Mouse (Mus musculus): ENCODE results near the gene Ubc. TPM values are rescaled to one million over a fixed set of nuclear protein-coding genes. Genes with fewer than 3 reads are reported as not detected.
"Not testable (repeated sequence)": the region's sequence is repeated elsewhere in the genome, so short reads cannot be mapped to it uniquely, and the experiment has no call there.

The Ubc gene
- polyA plus RNA-seq (2017; shearing (Covaris generic)): 1,000 to 10,000 TPM in 1 of 2 experiments, 100 to 1,000 TPM in 1; 954 to 1,216 TPM

GRCm38 (mm10) chr5:125389579-125390441, at the start of gene Ubc:
Ubc (minus strand) TSS chr5:125390202.
- peak; percentile 28 for ATAC-seq

DNA sequence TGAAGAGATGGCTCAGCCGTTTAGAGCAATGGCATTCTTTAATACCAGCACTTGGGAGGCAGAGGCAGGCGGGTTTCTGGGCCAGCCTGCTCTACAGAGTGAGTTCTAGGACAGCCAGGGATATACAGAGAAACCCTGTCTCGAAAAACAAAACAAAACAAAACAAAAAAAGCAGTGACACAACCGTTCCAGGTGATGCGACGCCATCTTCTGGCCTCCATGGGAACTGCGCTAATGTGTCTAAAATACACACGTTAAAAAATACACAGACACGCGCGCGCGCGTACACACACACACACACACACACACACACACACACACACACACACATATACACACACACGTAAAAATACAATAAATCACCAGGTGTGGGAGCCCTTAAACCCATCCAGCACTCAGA, 44.3 kb upstream of the Ubc start:
- not testable (repeated sequence) for ATAC-seq

GRCm38 (mm10) chr5:125433793-125434337, 43.9 kb upstream of the Ubc start, which contains the start of gene Dhx37:
Dhx37 (minus strand) TSS chr5:125434121.
- ATAC-seq: peak; percentile 99

- ATAC-seq: not testable (repeated sequence)
Observed at GRCm38 (mm10) chr5:125432324-125432723, 42.3 kb upstream of the Ubc start.

DNA sequence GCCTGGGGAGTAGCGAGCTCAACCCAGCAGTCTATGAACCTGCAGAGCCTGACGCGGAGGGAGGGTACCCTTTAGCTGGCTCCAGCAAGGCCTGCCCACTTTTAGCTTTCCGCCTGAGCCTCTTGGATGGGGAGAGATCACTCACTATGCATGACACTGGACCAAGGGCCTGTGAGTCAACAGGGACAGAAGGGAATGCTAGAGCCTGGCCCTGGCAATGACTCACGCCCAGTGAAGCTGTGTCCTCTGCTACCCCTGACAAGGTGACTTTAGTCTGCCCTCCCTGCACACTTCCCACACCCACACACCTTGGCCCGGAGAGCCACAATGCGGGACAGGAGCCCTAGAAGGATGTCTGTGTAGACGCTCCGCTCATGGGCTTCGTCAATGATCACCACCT, 36.3 kb upstream of the Ubc start:
- no peak for ATAC-seq

- no peak for ATAC-seq
Observed at GRCm38 (mm10) chr5:125425698-125426276, 35.8 kb upstream of the Ubc start.

DNA sequence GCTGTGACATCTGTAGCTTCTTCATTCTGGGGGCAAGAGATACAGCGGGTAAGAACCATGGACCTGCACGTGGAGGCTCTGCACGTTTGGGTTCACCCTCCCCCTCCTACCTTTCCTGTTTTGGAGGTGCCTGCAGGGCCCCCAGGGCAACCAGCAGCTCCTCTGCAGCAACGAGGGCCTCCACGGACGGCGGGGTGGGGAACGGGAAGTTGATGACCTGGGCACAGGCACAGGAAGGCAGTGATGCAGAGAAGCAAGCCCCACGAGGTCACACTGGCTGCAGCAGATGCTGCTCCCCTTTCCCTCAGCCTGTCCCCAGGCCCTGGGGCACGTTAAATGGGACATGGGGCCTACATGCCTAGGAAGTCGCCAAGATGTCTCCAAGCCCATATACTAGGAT, 29.1 kb upstream of the Ubc start:
- ATAC-seq: no peak

DNA sequence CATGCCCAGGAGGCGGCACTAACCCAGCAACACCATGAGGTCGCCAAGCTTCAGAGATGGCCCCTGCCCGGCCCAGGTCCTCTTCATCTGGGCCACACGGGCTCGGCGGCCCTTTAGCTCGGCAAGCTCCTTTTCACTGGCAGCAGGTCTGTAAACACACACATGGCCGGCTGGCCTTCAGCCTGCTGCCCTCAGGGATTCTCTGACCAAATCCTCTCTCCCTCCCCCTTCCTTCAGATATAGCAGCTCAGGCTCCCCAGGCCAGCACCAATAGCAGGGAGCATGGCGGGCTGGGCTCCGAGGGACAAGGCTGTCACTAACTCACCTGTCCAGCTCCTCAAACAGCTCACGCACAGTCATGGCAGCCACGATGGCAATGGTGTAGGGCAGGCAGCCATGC, 28.6 kb upstream of the Ubc start:
- ATAC-seq: no peak

DNA sequence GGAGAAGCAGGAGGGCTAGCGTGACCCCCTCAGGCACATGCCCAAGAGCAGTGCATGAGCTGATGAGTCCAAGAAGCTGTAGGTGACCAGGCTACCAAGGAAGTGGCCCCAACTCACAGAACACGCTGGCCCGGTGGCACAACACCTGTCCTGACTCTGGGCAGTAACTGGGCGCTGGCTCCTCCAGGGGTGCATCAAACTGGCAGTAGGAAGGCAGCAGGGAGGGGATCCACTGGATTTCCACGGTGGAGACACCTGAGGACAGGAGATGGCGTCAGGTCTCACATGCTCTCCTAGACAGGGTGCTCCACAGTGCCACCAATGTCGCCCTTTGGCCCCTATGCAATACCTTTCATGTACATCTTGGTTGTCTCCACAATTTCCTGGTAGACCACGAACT, 26.2 kb upstream of the Ubc start:
- ATAC-seq: no peak

- ATAC-seq: no peak
Observed at GRCm38 (mm10) chr5:125413763-125414162, 23.8 kb upstream of the Ubc start.

DNA sequence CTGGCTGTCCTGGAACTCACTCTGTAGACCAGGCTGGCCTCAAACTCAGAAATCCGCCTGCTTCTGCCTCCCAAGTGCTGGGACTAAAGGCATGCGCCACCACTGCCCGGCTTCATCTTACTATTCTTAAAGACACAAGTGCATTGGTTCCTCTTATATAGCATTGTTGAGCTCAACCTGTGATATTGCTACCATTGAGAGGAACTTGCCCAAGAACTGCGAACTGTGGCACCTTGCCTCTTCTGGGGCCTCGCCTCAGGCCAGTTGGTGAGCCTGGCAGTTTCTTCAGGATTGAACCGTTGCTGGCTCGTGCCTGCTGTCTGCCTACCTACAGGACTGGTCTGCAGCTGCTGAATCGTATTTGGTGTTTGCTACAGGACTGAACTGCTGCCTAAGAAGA, 22.5 kb upstream of the Ubc start:
- not testable (repeated sequence) for ATAC-seq

DNA sequence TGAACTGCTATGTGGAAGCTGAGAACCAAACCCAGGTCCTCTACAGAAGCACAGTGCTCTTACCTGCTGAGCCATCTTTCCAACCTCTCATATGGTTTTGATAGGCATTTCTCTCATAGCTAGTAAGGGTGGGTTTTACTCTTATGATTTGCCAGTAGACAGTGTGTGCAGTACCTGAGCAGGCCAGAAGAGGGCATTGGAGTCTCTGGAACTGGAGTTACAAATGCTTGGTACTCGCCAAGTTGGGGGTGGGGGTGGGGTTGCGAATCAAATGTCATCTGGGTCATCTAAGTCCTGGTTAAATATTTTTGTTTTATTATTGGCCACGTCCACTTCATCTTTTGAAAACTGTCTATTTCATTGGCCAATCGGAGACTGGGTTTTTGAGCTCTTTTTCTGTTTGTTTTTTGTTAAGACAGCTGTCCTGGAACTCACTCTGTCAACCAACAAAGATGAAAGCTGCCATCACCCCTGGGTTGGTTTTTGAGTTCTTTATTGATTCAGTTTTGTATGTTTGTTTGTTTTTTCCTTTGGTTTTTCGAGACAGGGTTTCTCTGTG, 22.0 kb upstream of the Ubc start:
- no peak for ATAC-seq

- ATAC-seq: no peak
Observed at GRCm38 (mm10) chr5:125409348-125410090, 19.5 kb upstream of the Ubc start.

DNA sequence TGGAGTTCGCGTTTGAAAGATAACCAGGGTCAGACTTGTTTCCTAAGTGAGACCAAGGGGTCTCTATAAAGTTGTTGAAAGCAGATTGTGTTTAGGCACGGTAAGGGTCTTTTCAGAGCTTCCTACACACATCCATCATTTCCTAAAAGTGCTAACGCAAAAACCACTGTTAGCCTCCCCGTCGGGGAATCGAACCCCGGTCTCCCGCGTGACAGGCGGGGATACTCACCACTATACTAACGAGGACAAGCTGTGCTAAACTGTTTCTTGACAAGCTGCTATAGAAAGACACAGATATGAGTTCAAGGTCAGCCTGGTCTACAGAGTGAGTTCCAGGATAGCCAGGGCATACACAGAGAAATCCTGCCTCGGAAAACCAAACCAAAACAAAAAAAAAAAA, 18.8 kb upstream of the Ubc start:
- ATAC-seq: peak; percentile 12

- no peak for ATAC-seq
Observed at GRCm38 (mm10) chr5:125407910-125408575, 18.0 kb upstream of the Ubc start.

- ATAC-seq: no peak
Observed at GRCm38 (mm10) chr5:125407020-125407830, 17.2 kb upstream of the Ubc start.

GRCm38 (mm10) chr5:125406322-125407016, 16.5 kb upstream of the Ubc start:
- ATAC-seq: peak; percentile 73

- ATAC-seq: peak; percentile 65
Observed at GRCm38 (mm10) chr5:125405546-125406248, 15.7 kb upstream of the Ubc start.

GRCm38 (mm10) chr5:125404903-125405545, 15.0 kb upstream of the Ubc start:
- ATAC-seq: peak; percentile 6
